Mouse (Mus musculus) stomach, postnatal 0 days (tissue): ENCODE data around the gene Fbf1.

Experiments used
- CTCF ChIP-seq: IDR thresholded peaks from 2 replicates; pipeline ENCODE4 v1.5.1; 2016; ENCODE audit warnings: antibody characterized with exemption, low read depth, mild to moderate bottlenecking, moderate library complexity
- EP300 ChIP-seq: optimal IDR thresholded peaks from 2 replicates; pipeline ENCODE3; 2016; ENCODE audit warnings: antibody characterized with exemption

- TF ChIP-seq EP300, result no peak
- TF ChIP-seq CTCF, result no peak
Measured at GRCm38 (mm10) chr11:116127986-116128385, 40.0 kb downstream of the Fbf1 start.
